Mouse (Mus musculus) small intestine, adult 2 months (tissue): ENCODE results near the gene Ptprj. TPM values are rescaled to one million over a fixed set of nuclear protein-coding genes. Genes with fewer than 3 reads are reported as not detected.

Experiments used
- H3K27ac ChIP-seq: fragments of 200-500 bp; 2 replicates; pipeline ENCODE4 v1.5.1; 2012; ENCODE audit warnings: low read depth, low read length, control low read depth, inconsistent platforms; ENCODE audit not compliant: insufficient read depth
- H3K27me3 ChIP-seq: fragments of 200-500 bp; 2 replicates; pipeline ENCODE4 v1.6.1; 2012; ENCODE audit warnings: mild to moderate bottlenecking, moderate library complexity, low read length, inconsistent platforms; ENCODE audit not compliant: control insufficient read depth, insufficient read depth
- H3K36me3 ChIP-seq: fragments of 200-500 bp; 2 replicates; pipeline ENCODE4 v1.6.1; 2012; ENCODE audit warnings: mild to moderate bottlenecking, low read length, control low read depth, inconsistent platforms; ENCODE audit not compliant: control insufficient read depth, insufficient read depth
- H3K4me1 ChIP-seq: fragments of 200-500 bp; 2 replicates; pipeline ENCODE4 v1.6.1; 2012; ENCODE audit warnings: low read length, inconsistent platforms, mixed read lengths; ENCODE audit not compliant: control insufficient read depth, insufficient read depth, insufficient read length
- H3K4me3 ChIP-seq: fragments of 200-500 bp; 2 replicates; pipeline ENCODE4 v1.5.1; 2012; ENCODE audit warnings: low read depth, mild to moderate bottlenecking, control low read depth, inconsistent platforms, low read length, moderate library complexity
- CTCF ChIP-seq: fragments of 200-500 bp; IDR thresholded peaks from 2 replicates; pipeline ENCODE4 v1.5.1; 2012; ENCODE audit warnings: low read depth, mild to moderate bottlenecking, control low read depth, inconsistent platforms, low read length, moderate library complexity, mixed read lengths; ENCODE audit not compliant: insufficient replicate concordance, insufficient read length; ENCODE audit errors: extremely low read depth
- POLR2A ChIP-seq: fragments of 200-500 bp; IDR thresholded peaks from 2 replicates; pipeline ENCODE4 v1.6.1; 2012; ENCODE audit warnings: low read depth, mild to moderate bottlenecking, control low read depth, inconsistent platforms, low read length, moderate library complexity
- WGBS: fragments of 180-500 bp; shearing (Covaris S2); methylation state at CpG from one replicate; pipeline ENCODE4 v1.1.7; 2018; 5-methylcytosine and 5-hydroxymethylcytosine counted together
- polyA plus RNA-seq: library from polyadenylated mRNA; depleted of rRNA; stranded (reverse); fragments of >200 nt; gene quantifications from 2 replicates; pipeline ENCODE4 v1.2.3, GENCODE M21; 2012

Gene Ptprj
- polyA plus RNA-seq, 1 experiment: 7.3 TPM

GRCm38 (mm10) chr2:90537244-90537643, 43.2 kb downstream of the Ptprj start:
- Histone ChIP-seq H3K4me1 (peaks cover 18% of the 10 kb centered on the region), H3K27ac (peak overlapping the region; percentile 69), H3K36me3 (0 out of 2 replicates have a peak, but pooled peaks cover 2% of the 10 kb centered on the region), H3K27me3 (no peaks in the 10 kb centered on the region), H3K4me3 (no peak overlapping the region)
- 79% methylated on average over 4 of the region's 4 CpGs for WGBS
- TF ChIP-seq CTCF (no peak), POLR2A (no peak)

GRCm38 (mm10) chr2:90536555-90536954, 43.9 kb downstream of the Ptprj start:
- H3K4me3 ChIP-seq: no peak overlapping the region
- no peaks in the 10 kb centered on the region for H3K27me3 ChIP-seq
- WGBS: 72% methylated on average over 9 of the region's 9 CpGs
- H3K36me3 ChIP-seq: 0 out of 2 replicates have a peak, but pooled peaks cover 2% of the 10 kb centered on the region
- no peak overlapping the region for H3K27ac ChIP-seq
- TF ChIP-seq CTCF (no peak), POLR2A (no peak)
- peaks cover 15% of the 10 kb centered on the region for H3K4me1 ChIP-seq

- TF ChIP-seq CTCF (no peak), POLR2A (no peak)
- Histone ChIP-seq H3K4me3 (no peak overlapping the region), H3K36me3 (0 out of 2 replicates have a peak, but pooled peaks cover 2% of the 10 kb centered on the region), H3K4me1 (peaks cover 17% of the 10 kb centered on the region), H3K27ac (no peak overlapping the region), H3K27me3 (no peaks in the 10 kb centered on the region)
- 91% methylated on average over 6 of the region's 6 CpGs for WGBS
These were observed 45.7 kb downstream of the Ptprj start for GRCm38 (mm10) chr2:90534751-90535150.

GRCm38 (mm10) chr2:90533944-90534343, 46.5 kb downstream of the Ptprj start:
- 93% methylated on average over 7 of the region's 7 CpGs for WGBS
- H3K27me3 ChIP-seq: no peaks in the 10 kb centered on the region

GRCm38 (mm10) chr2:90532095-90532494, 48.4 kb downstream of the Ptprj start:
- no peak overlapping the region for H3K27ac ChIP-seq
- 0 out of 2 replicates have a peak, but pooled peaks cover 2% of the 10 kb centered on the region for H3K36me3 ChIP-seq
- TF ChIP-seq POLR2A (no peak), CTCF (no peak)
- H3K4me1 ChIP-seq: peaks cover 10% of the 10 kb centered on the region
- no peaks in the 10 kb centered on the region for H3K27me3 ChIP-seq
- H3K4me3 ChIP-seq: no peak overlapping the region
- 73% methylated on average over 5 of the region's 5 CpGs for WGBS

More at GRCm38 (mm10) chr2:90533944-90534343, 46.5 kb downstream of the Ptprj start:
- no peak overlapping the region for H3K4me3 ChIP-seq
- H3K36me3 ChIP-seq: 0 out of 2 replicates have a peak, but pooled peaks cover 2% of the 10 kb centered on the region
- H3K27ac ChIP-seq: no peak overlapping the region
- peaks cover 15% of the 10 kb centered on the region for H3K4me1 ChIP-seq
- TF ChIP-seq POLR2A (no peak), CTCF (no peak)

GRCm38 (mm10) chr2:90528107-90528506, 52.3 kb downstream of the Ptprj start:
- H3K4me3 ChIP-seq: no peak overlapping the region
- H3K36me3 ChIP-seq: no peaks in the 10 kb centered on the region
- TF ChIP-seq POLR2A (no peak), CTCF (no peak)
- H3K27me3 ChIP-seq: no peaks in the 10 kb centered on the region
- WGBS: 84% methylated on average over 5 of the region's 5 CpGs
- peaks cover 7% of the 10 kb centered on the region for H3K4me1 ChIP-seq
- no peak overlapping the region for H3K27ac ChIP-seq

- TF ChIP-seq CTCF (no peak), POLR2A (no peak)
- no peaks in the 10 kb centered on the region for H3K27me3 ChIP-seq
- peaks cover 3% of the 10 kb centered on the region; the same call in 1 of the 2 replicates for H3K4me1 ChIP-seq
- 73% methylated on average over 6 of the region's 6 CpGs for WGBS
- no peaks in the 10 kb centered on the region for H3K36me3 ChIP-seq
- H3K27ac ChIP-seq: 0 out of 2 replicates have a peak overlapping the region, but pooled peaks have one; percentile 7
- no peak overlapping the region for H3K4me3 ChIP-seq
These were observed 53.5 kb downstream of the Ptprj start for GRCm38 (mm10) chr2:90526971-90527370.

- H3K36me3 ChIP-seq: no peaks in the 10 kb centered on the region
- 0 out of 2 replicates have a peak overlapping the region, but pooled peaks have one; percentile 7 for H3K27ac ChIP-seq
- WGBS: 46% methylated on average over 6 of the region's 6 CpGs
These were observed 53.9 kb downstream of the Ptprj start for GRCm38 (mm10) chr2:90526564-90526963.

More at GRCm38 (mm10) chr2:90526564-90526963, 53.9 kb downstream of the Ptprj start:
- TF ChIP-seq POLR2A: no peak
- TF ChIP-seq CTCF: no peak
- peaks cover 3% of the 10 kb centered on the region; the same call in 1 of the 2 replicates for H3K4me1 ChIP-seq
- no peak overlapping the region for H3K4me3 ChIP-seq
- H3K27me3 ChIP-seq: no peaks in the 10 kb centered on the region
